Mouse (Mus musculus): ENCODE data around the gene Nufip2. TPM values are rescaled to one million over a fixed set of nuclear protein-coding genes. Genes with fewer than 3 reads are reported as not detected.
A peak's percentile ranks its signal among the peaks of the same experiment; 100 is the strongest.

Gene Nufip2
- total and polyA plus RNA-seq, 2 experiments from 2014 or later: 3.8 to 33.6 TPM

DNA sequence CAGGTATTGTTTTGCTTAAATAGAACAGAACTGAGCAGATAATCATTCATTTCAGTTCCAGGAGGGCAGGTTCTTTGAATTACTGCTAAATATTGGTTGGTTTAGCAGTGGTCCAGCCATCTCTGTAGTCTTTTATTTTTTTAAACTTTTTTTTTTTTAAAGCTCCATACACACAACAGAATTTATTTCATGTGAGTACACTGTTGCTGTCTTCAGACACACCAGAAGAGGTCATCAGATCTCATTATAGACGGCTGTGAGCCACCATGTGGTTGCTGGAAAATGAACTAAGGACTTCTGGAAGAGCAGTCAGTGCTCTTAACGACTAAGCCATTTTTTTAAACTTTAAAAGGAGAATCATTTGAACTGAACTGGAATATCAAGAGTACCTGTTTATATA, 11.3 kb downstream of the Nufip2 start:
- ATAC-seq: no peak
- Histone ChIP-seq H3K36me3 (ENCODE audit: insufficient read depth, low read length) (peaks cover 12% of the 10 kb centered on the region; the same call in 1 of the 2 replicates), H3K4me2 (ENCODE audit: low read depth, low read length) (no peak overlapping the region), H3K27me3 (ENCODE audit: insufficient read depth, low read length) (no peaks in the 10 kb centered on the region), H3K27ac (no peak overlapping the region), H3K4me3 (ENCODE audit: low read length) (no peak overlapping the region), H3K4me1 (ENCODE audit: insufficient read depth, low read length) (no peaks in the 10 kb centered on the region), H3K9ac (replicated peaks; ENCODE audit: low read length) (no peak overlapping the region), H3K9me3 (ENCODE audit: low read length) (no peaks in the 10 kb centered on the region)
- TF ChIP-seq CTCF (IDR thresholded peaks at IDR 0.05; ENCODE audit: low read depth): no peak
- DNase-seq (ENCODE audit: low spot score): no peak
- WGBS: 54% methylated on average over 2 of the region's 2 CpGs

GRCm38 (mm10) chr11:77705920-77706319, 20.0 kb downstream of the Nufip2 start:
- H3K4me3 ChIP-seq (ENCODE audit: low read length): no peak overlapping the region
- WGBS: 97% methylated on average over 3 of the region's 3 CpGs
- DNase-seq (ENCODE audit: low spot score): no peak

GRCm38 (mm10) chr11:77709039-77709438, 23.1 kb downstream of the Nufip2 start:
- H3K4me1 ChIP-seq (ENCODE audit: insufficient read depth, low read length): no peaks in the 10 kb centered on the region
- no peaks in the 10 kb centered on the region for H3K27me3 ChIP-seq (ENCODE audit: insufficient read depth, low read length)
- no peak overlapping the region for H3K4me2 ChIP-seq (ENCODE audit: low read depth, low read length)
- no peak overlapping the region for H3K4me3 ChIP-seq (ENCODE audit: low read length)
- no peak for ATAC-seq
- DNase-seq (ENCODE audit: low spot score): no peak
- no peak overlapping the region for H3K27ac ChIP-seq
- WGBS: 74% methylated on average over 3 of the region's 3 CpGs
- no peaks in the 10 kb centered on the region for H3K36me3 ChIP-seq (ENCODE audit: insufficient read depth, low read length)
- H3K9me3 ChIP-seq (ENCODE audit: low read length): no peaks in the 10 kb centered on the region
- TF ChIP-seq CTCF (IDR thresholded peaks at IDR 0.05; ENCODE audit: low read depth): no peak
- no peak overlapping the region for H3K9ac ChIP-seq (replicated peaks; ENCODE audit: low read length)

More at GRCm38 (mm10) chr11:77705920-77706319, 20.0 kb downstream of the Nufip2 start:
- no peak overlapping the region for H3K9ac ChIP-seq (replicated peaks; ENCODE audit: low read length)
- H3K27me3 ChIP-seq (ENCODE audit: insufficient read depth, low read length): no peaks in the 10 kb centered on the region
- H3K4me1 ChIP-seq (ENCODE audit: insufficient read depth, low read length): no peaks in the 10 kb centered on the region
- H3K27ac ChIP-seq: no peak overlapping the region
- no peak for TF ChIP-seq CTCF (IDR thresholded peaks at IDR 0.05; ENCODE audit: low read depth)
- no peaks in the 10 kb centered on the region for H3K36me3 ChIP-seq (ENCODE audit: insufficient read depth, low read length)
- no peak overlapping the region for H3K4me2 ChIP-seq (ENCODE audit: low read depth, low read length)
- no peaks in the 10 kb centered on the region for H3K9me3 ChIP-seq (ENCODE audit: low read length)
- ATAC-seq: no peak

- 96% methylated on average over 3 of the region's 3 CpGs for WGBS
- TF ChIP-seq CTCF (IDR thresholded peaks at IDR 0.05; ENCODE audit: low read depth): no peak
Observed at GRCm38 (mm10) chr11:77713736-77714135, 27.8 kb downstream of the Nufip2 start.

GRCm38 (mm10) chr11:77719055-77719454, 33.1 kb downstream of the Nufip2 start:
- no peak for ATAC-seq
- TF ChIP-seq CTCF (IDR thresholded peaks at IDR 0.05; ENCODE audit: low read depth): no peak

More at GRCm38 (mm10) chr11:77713736-77714135, 27.8 kb downstream of the Nufip2 start:
- H3K4me3 ChIP-seq (ENCODE audit: low read length): no peak overlapping the region
- DNase-seq (ENCODE audit: low spot score): no peak
- H3K9ac ChIP-seq (replicated peaks; ENCODE audit: low read length): no peak overlapping the region
- no peaks in the 10 kb centered on the region for H3K4me1 ChIP-seq (ENCODE audit: insufficient read depth, low read length)
- H3K27ac ChIP-seq: no peak overlapping the region
- ATAC-seq: no peak
- no peak overlapping the region for H3K4me2 ChIP-seq (ENCODE audit: low read depth, low read length)
- no peaks in the 10 kb centered on the region for H3K9me3 ChIP-seq (ENCODE audit: low read length)
- no peaks in the 10 kb centered on the region for H3K27me3 ChIP-seq (ENCODE audit: insufficient read depth, low read length)
- no peaks in the 10 kb centered on the region for H3K36me3 ChIP-seq (ENCODE audit: insufficient read depth, low read length)

GRCm38 (mm10) chr11:77721389-77721788, 35.4 kb downstream of the Nufip2 start:
- 90% methylated on average over 4 of the region's 4 CpGs for WGBS
- Histone ChIP-seq H3K9ac (replicated peaks; ENCODE audit: low read length) (no peak overlapping the region), H3K36me3 (ENCODE audit: insufficient read depth, low read length) (no peaks in the 10 kb centered on the region), H3K27me3 (ENCODE audit: insufficient read depth, low read length) (no peaks in the 10 kb centered on the region), H3K4me3 (ENCODE audit: low read length) (no peak overlapping the region), H3K9me3 (ENCODE audit: low read length) (no peaks in the 10 kb centered on the region), H3K4me1 (ENCODE audit: insufficient read depth, low read length) (no peaks in the 10 kb centered on the region), H3K4me2 (ENCODE audit: low read depth, low read length) (no peak overlapping the region), H3K27ac (no peak overlapping the region)
- TF ChIP-seq CTCF (IDR thresholded peaks at IDR 0.05; ENCODE audit: low read depth): no peak; the same call in 1 of the 2 replicates
- ATAC-seq (no peak), DNase-seq (ENCODE audit: low spot score) (no peak)

More at GRCm38 (mm10) chr11:77719055-77719454, 33.1 kb downstream of the Nufip2 start:
- no peaks in the 10 kb centered on the region for H3K27me3 ChIP-seq (ENCODE audit: insufficient read depth, low read length)
- H3K4me2 ChIP-seq (ENCODE audit: low read depth, low read length): no peak overlapping the region
- 96% methylated on average over 2 of the region's 2 CpGs for WGBS
- H3K9me3 ChIP-seq (ENCODE audit: low read length): no peaks in the 10 kb centered on the region
- H3K4me1 ChIP-seq (ENCODE audit: insufficient read depth, low read length): no peaks in the 10 kb centered on the region
- DNase-seq (ENCODE audit: low spot score): no peak
- H3K36me3 ChIP-seq (ENCODE audit: insufficient read depth, low read length): no peaks in the 10 kb centered on the region
- H3K9ac ChIP-seq (replicated peaks; ENCODE audit: low read length): no peak overlapping the region
- H3K4me3 ChIP-seq (ENCODE audit: low read length): no peak overlapping the region
- no peak overlapping the region for H3K27ac ChIP-seq

- Histone ChIP-seq H3K4me1 (ENCODE audit: insufficient read depth, low read length) (no peaks in the 10 kb centered on the region), H3K27me3 (ENCODE audit: insufficient read depth, low read length) (no peaks in the 10 kb centered on the region), H3K27ac (no peak overlapping the region), H3K4me2 (ENCODE audit: low read depth, low read length) (no peak overlapping the region), H3K9me3 (ENCODE audit: low read length) (no peaks in the 10 kb centered on the region), H3K4me3 (ENCODE audit: low read length) (no peak overlapping the region), H3K36me3 (ENCODE audit: insufficient read depth, low read length) (no peaks in the 10 kb centered on the region), H3K9ac (replicated peaks; ENCODE audit: low read length) (no peak overlapping the region)
- DNase-seq (ENCODE audit: low spot score): peak; percentile 16
- WGBS: 69% methylated on average over 7 of the region's 7 CpGs
- ATAC-seq: no peak
- TF ChIP-seq CTCF (IDR thresholded peaks at IDR 0.05; ENCODE audit: low read depth): no peak
Observed at GRCm38 (mm10) chr11:77724766-77725165, 38.8 kb downstream of the Nufip2 start.

Data from hindbrain, postnatal 0 days (tissue).